Mouse (Mus musculus) ES-Bruce4 (cell line): ENCODE data around the gene Pld6. TPM values are rescaled to one million over a fixed set of nuclear protein-coding genes. Genes with fewer than 3 reads are reported as not detected.
A peak's percentile ranks its signal among the peaks of the same experiment; 100 is the strongest.

Experiments used
- H3K27ac ChIP-seq: 2 replicates; pipeline ENCODE4 v1.5.1; 2012; ENCODE audit warnings: low read length, inconsistent platforms; ENCODE audit not compliant: insufficient read depth
- H3K27me3 ChIP-seq: 2 replicates; pipeline ENCODE4 v1.6.1; 2012; ENCODE audit warnings: mild to moderate bottlenecking, low read length, inconsistent platforms; ENCODE audit not compliant: control insufficient read depth, poor library complexity, insufficient read depth, severe bottlenecking
- H3K36me3 ChIP-seq: 2 replicates; pipeline ENCODE4 v1.6.1; 2012; ENCODE audit warnings: inconsistent platforms, mild to moderate bottlenecking, low read length, moderate library complexity; ENCODE audit not compliant: control insufficient read depth, poor library complexity, insufficient read depth, severe bottlenecking
- H3K4me1 ChIP-seq: one replicate; pipeline ENCODE4 v1.8.1; 2011; ENCODE audit warnings: low read length; ENCODE audit not compliant: control insufficient read depth, insufficient read depth
- H3K4me3 ChIP-seq: 2 replicates; pipeline ENCODE4 v1.5.1; 2011; ENCODE audit warnings: low read depth, mild to moderate bottlenecking, low read length
- H3K9ac ChIP-seq: 2 replicates; pipeline ENCODE4 v1.6.1; 2012; ENCODE audit warnings: low read depth, mild to moderate bottlenecking, inconsistent platforms; ENCODE audit not compliant: poor library complexity, severe bottlenecking
- H3K9me3 ChIP-seq: replicated peaks from 2 replicates; pipeline ENCODE4 v1.6.1; 2012; ENCODE audit warnings: mild to moderate bottlenecking, low read length, inconsistent platforms; ENCODE audit not compliant: control insufficient read depth, poor library complexity, insufficient read depth, severe bottlenecking
- CTCF ChIP-seq: IDR thresholded peaks from one replicate; pipeline ENCODE4 v1.8.1; 2011; ENCODE audit warnings: low read depth, low read length
- EP300 ChIP-seq: IDR thresholded peaks from 2 replicates; pipeline ENCODE4 v1.6.1; 2011; ENCODE audit warnings: low read depth, low read length; ENCODE audit not compliant: insufficient read depth
- POLR2A ChIP-seq: IDR thresholded peaks from one replicate; pipeline ENCODE4 v1.8.1; 2011; ENCODE audit warnings: low read length; ENCODE audit not compliant: insufficient read depth
- polyA plus RNA-seq: library from polyadenylated mRNA; stranded (reverse); fragments of >200 nt; gene quantifications from 2 replicates; pipeline ENCODE4 v1.2.4, GENCODE M21; 2011; ENCODE audit warnings: low read depth; ENCODE audit not compliant: missing spikeins, insufficient read depth, insufficient read length

Gene Pld6
- polyA plus RNA-seq, 1 experiment, result 5.3 TPM

DNA sequence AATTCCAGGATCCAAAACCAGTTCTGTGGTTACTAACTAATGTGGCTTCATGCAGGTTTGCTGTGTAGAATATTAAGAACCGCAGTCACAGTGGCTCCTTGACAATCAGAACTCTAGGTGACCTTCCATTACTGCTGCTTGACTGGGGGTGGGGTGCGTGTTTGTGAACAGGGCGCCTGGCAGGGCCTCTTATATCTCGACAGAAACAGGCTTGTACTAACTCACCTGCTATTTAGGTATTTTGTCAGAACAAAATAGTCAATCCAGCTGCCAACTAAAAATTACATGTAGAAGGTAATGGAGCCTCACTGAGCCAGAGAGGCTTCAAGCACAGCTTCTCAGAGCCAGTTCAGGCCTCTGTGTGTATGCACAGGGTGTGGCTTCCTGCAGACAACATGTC is 7.2 kb downstream of the Pld6 start:
- H3K9ac ChIP-seq, result no peak overlapping the region
- H3K27me3 ChIP-seq, result no peaks in the 10 kb centered on the region
- no peaks in the 10 kb centered on the region; the same call in 1 of the 2 replicates for H3K36me3 ChIP-seq
- TF ChIP-seq POLR2A, result no peak
- no peak for TF ChIP-seq CTCF
- TF ChIP-seq EP300, result no peak
- H3K9me3 ChIP-seq, result no peaks in the 10 kb centered on the region
- no peak overlapping the region for H3K4me3 ChIP-seq
- no peaks in the 10 kb centered on the region for H3K4me1 ChIP-seq
- no peak overlapping the region for H3K27ac ChIP-seq

DNA sequence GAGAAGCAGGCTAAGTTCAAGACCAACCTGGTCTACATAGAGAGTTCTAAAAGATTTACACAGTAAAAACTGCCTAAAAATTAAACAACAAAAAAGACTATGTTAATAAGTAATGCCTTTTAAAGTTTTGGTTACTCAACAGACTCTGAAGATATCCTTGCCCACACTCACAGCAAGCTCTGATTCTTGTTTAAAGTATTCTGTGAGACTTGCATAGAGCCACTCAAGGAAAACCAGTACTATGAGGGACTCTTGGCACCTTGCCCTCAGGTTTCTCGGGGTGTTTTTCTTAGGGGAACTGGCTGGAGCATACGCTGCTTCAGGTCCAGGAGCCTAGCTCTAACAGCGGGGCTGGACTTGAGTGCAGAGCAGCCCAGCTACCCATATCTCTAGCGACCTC is 8.0 kb downstream of the Pld6 start:
- H3K4me3 ChIP-seq, result no peak overlapping the region
- no peaks in the 10 kb centered on the region for H3K4me1 ChIP-seq
- no peaks in the 10 kb centered on the region; the same call in 1 of the 2 replicates for H3K36me3 ChIP-seq
- H3K27me3 ChIP-seq, result no peaks in the 10 kb centered on the region
- TF ChIP-seq POLR2A (no peak), EP300 (no peak), CTCF (no peak)
- no peak overlapping the region for H3K9ac ChIP-seq
- H3K27ac ChIP-seq, result no peak overlapping the region
- H3K9me3 ChIP-seq, result no peaks in the 10 kb centered on the region

DNA sequence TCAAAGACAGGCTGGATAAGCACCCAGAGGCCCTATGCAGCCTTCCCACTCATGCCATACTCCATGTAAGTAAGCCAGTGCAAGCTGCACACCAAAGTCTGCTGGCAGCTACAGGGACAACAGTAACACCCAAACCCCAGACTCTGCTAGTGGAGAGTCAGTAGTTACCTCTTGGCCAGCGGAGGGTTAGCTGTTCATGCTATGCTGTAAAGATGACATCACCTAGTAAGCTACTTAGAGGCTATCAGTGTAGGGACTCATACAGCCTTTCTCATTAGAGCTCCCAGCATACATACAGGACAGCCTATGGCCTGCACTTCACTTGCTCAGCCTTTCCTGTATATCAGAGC is 8.6 kb downstream of the Pld6 start:
- no peak overlapping the region for H3K9ac ChIP-seq
- no peaks in the 10 kb centered on the region for H3K4me1 ChIP-seq
- no peak overlapping the region for H3K27ac ChIP-seq
- H3K27me3 ChIP-seq, result no peaks in the 10 kb centered on the region
- no peaks in the 10 kb centered on the region for H3K9me3 ChIP-seq
- no peak overlapping the region for H3K4me3 ChIP-seq
- no peaks in the 10 kb centered on the region; the same call in 1 of the 2 replicates for H3K36me3 ChIP-seq
- TF ChIP-seq EP300 (no peak), CTCF (no peak), POLR2A (no peak)

DNA sequence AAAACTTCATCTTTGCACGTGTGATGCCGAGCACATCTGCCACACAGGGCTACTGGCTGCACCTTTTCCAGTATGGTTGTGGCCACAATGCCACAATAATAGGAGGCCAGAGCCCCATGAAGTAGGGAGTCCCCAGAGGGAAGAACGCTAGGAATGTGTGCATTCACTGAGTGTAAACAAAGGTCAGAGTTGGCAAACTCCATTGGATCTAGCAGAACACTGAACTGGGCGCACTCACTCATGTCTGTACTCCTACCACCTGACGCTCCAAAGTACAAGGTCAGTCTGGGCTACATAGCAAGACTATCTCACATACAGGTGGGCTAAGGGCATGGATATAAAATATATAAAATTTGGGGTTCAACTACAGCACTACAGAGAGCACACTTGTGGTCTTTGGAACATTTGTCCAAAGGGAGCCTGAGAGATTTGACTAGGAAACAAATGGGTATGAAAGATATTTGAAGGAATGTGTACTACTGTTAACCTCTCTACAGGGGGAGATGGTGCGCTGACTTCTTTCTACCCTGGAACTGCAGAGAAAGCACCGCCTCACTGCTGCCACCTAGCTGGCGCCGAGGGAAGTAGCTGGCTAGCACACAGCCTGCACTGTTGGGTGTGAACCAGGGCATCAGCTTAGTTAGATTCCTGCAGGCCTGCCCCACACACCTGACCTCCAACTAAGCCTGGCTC is 9.1 kb downstream of the Pld6 start:
- Histone ChIP-seq H3K36me3 (no peaks in the 10 kb centered on the region; the same call in 1 of the 2 replicates), H3K9ac (no peak overlapping the region), H3K27ac (no peak overlapping the region), H3K9me3 (no peaks in the 10 kb centered on the region), H3K27me3 (no peaks in the 10 kb centered on the region), H3K4me3 (no peak overlapping the region), H3K4me1 (no peaks in the 10 kb centered on the region)
- TF ChIP-seq EP300 (no peak), CTCF (peak; percentile 99)

DNA sequence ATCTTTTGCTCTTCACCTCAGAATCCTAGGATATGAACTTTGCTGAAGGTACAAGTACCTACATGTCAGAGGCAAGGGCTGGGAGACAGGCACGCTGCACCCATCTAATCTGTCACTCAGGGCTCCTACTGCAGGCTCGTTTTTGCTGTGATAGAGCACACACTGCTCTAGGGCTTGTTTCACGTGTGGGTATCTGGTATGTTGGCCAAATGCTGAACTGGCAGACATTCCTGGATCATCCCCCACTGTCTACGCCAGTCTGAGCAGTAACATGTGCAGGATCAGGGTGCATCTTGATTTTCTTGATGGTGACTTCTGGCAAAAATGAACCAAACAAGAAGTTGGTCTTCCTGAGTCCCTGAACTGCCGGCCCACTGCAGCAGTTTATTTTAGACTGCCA is 10.2 kb downstream of the Pld6 start:
- no peak overlapping the region for H3K27ac ChIP-seq
- no peak overlapping the region for H3K9ac ChIP-seq
- H3K36me3 ChIP-seq, result peaks cover 4% of the 10 kb centered on the region; the same call in 1 of the 2 replicates
- TF ChIP-seq EP300, result no peak
- no peak for TF ChIP-seq POLR2A
- TF ChIP-seq CTCF, result no peak
- H3K27me3 ChIP-seq, result no peaks in the 10 kb centered on the region
- no peaks in the 10 kb centered on the region for H3K4me1 ChIP-seq
- H3K4me3 ChIP-seq, result no peak overlapping the region
- H3K9me3 ChIP-seq, result no peaks in the 10 kb centered on the region

DNA sequence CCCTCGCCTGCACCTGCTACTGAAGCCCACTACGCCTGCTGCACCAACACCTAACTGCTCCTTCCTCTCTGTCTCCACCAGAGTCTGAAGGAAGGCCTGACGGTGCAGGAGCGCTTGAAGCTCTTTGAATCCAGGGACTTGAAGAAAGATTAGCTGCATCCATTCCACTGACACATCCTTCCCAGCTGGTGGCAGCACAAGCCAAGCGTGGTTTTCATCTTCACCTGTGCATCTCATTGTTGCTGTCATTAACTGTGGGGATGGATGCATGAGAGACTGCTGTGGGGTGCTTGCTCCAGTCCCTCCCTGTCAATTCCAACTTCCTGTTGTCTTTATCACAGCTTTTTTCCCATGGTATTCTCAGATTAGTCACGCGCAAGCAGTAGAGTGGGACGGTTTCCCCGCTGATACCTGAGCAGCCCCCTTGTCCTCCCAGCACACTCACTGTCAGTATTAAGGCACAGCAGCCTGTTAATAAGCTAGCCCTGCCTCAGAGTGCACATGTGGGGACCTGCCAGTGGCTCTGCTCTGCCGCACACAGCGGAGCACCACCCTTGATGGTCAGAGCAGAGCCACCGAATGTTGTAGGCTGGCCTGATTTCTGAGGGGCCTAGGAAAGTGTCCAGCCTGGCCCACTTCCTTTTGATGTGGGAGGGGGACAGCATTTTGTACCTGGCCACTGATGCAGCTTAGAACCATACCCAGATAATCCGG is 11.9 kb downstream of the Pld6 start:
- no peak overlapping the region for H3K27ac ChIP-seq
- H3K9ac ChIP-seq, result no peak overlapping the region
- H3K36me3 ChIP-seq, result peaks cover 16% of the 10 kb centered on the region
- no peaks in the 10 kb centered on the region for H3K4me1 ChIP-seq
- H3K27me3 ChIP-seq, result no peaks in the 10 kb centered on the region
- H3K4me3 ChIP-seq, result no peak overlapping the region
- no peaks in the 10 kb centered on the region for H3K9me3 ChIP-seq
- TF ChIP-seq CTCF (no peak), POLR2A (no peak), EP300 (no peak)
